Mouse (Mus musculus) spleen, adult 2 months (tissue): Measurements from ENCODE around the gene Cwh43. TPM values are rescaled to one million over a fixed set of nuclear protein-coding genes. Genes with fewer than 3 reads are reported as not detected.

Experiments
- DNase-seq, 2 experiments: peaks; one replicate each; pipeline versions ENCODE4 v3.0.0 to v3.0.0-alpha.2; 2012 to 2021; ENCODE audit warnings: low spot score in 2 of 2, low read depth in 1 of 2
- H3K27ac ChIP-seq: fragments of 200-500 bp; 2 replicates; pipeline ENCODE4 v1.5.1; 2012; ENCODE audit warnings: low read length, inconsistent platforms; ENCODE audit not compliant: insufficient read depth
- H3K27me3 ChIP-seq: fragments of 200-500 bp; 2 replicates; pipeline ENCODE4 v1.6.1; 2012; ENCODE audit warnings: mild to moderate bottlenecking, moderate library complexity, low read length, inconsistent platforms; ENCODE audit not compliant: control insufficient read depth, insufficient read depth
- H3K36me3 ChIP-seq: fragments of 200-500 bp; 2 replicates; pipeline ENCODE4 v1.6.1; 2012; ENCODE audit warnings: mild to moderate bottlenecking, low read length, inconsistent platforms; ENCODE audit not compliant: control insufficient read depth, insufficient read depth
- H3K4me1 ChIP-seq: fragments of 200-500 bp; 2 replicates; pipeline ENCODE4 v1.6.1; 2011; ENCODE audit warnings: inconsistent platforms; ENCODE audit not compliant: control insufficient read depth, insufficient read depth, insufficient read length
- H3K4me3 ChIP-seq: fragments of 200-500 bp; 2 replicates; pipeline ENCODE4 v1.5.1; 2011; ENCODE audit warnings: mild to moderate bottlenecking, inconsistent platforms; ENCODE audit not compliant: insufficient read depth, insufficient read length; ENCODE audit errors: extremely low read depth
- CTCF ChIP-seq: fragments of 200-500 bp; IDR thresholded peaks from 2 replicates; pipeline ENCODE4 v1.5.1; 2011; ENCODE audit warnings: mild to moderate bottlenecking, inconsistent platforms; ENCODE audit not compliant: insufficient read depth, insufficient read length, insufficient replicate concordance; ENCODE audit errors: extremely low read depth
- POLR2A ChIP-seq: fragments of 200-500 bp; IDR thresholded peaks from 2 replicates; pipeline ENCODE4 v1.6.1; 2011; ENCODE audit warnings: low read depth, low read length, inconsistent platforms
- WGBS: fragments of 180-500 bp; shearing (Covaris S2); methylation state at CpG from one replicate; pipeline ENCODE4 v1.1.7; 2018; 5-methylcytosine and 5-hydroxymethylcytosine counted together
- polyA plus RNA-seq: library from polyadenylated mRNA; depleted of rRNA; stranded (reverse); fragments of >200 nt; gene quantifications from 2 replicates; pipeline ENCODE4 v1.2.3, GENCODE M21; 2012

The Cwh43 gene
- polyA plus RNA-seq, 1 experiment: not detected

DNA sequence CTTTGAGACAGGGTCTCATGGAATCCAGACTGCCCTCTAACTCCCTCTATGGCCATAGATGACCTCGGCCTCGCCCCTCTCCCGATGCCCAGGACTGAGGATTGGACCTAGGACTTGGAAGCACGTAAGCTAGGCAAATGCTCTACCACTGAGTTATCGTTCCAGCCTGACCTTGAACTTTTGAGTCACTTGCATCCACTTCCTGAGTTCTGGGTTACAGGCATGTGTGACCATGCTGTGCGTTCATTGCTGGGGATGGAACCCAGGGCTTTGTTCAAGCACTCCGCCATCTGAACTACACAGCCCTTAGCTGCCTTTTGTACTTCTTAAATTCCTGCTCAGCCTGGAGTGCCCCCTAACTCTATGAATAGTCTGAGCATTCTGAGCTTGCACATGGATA lies 29.4 kb upstream of the Cwh43 start:
- Histone ChIP-seq H3K4me3 (no peak overlapping the region), H3K27ac (no peak overlapping the region), H3K27me3 (no peaks in the 10 kb centered on the region), H3K36me3 (no peaks in the 10 kb centered on the region), H3K4me1 (no peaks in the 10 kb centered on the region)
- DNase-seq: no peak
- TF ChIP-seq CTCF (no peak), POLR2A (no peak)
- 85% methylated on average over 7 of the region's 7 CpGs for WGBS

DNA sequence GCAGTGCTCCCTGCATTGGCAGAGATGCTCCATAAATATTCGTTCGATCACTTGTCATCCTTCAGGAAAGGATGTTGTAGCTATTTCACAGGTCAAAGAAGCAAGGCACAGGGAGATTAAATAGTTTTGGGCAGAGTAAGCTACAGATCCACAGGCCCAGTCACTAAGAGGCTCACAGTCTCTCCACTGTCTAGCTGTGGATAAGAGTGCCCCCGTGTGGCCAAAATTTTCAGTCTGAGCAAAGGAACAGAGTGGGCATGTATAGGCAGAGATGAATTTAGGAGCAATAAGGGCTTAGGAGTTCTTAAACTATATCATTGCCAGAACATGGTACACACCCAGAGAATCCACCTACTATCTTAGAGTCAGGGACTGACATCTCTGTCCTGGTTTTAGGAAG lies 26.0 kb upstream of the Cwh43 start:
- Histone ChIP-seq H3K27ac (no peak overlapping the region), H3K27me3 (no peaks in the 10 kb centered on the region), H3K4me1 (no peaks in the 10 kb centered on the region), H3K36me3 (no peaks in the 10 kb centered on the region), H3K4me3 (no peak overlapping the region)
- WGBS: 25% methylated on average over 3 of the region's 3 CpGs
- peak; percentile 58; the same call in 1 of the 2 replicates for TF ChIP-seq CTCF
- TF ChIP-seq POLR2A: no peak
- DNase-seq: peak; percentile 23 to 64

DNA sequence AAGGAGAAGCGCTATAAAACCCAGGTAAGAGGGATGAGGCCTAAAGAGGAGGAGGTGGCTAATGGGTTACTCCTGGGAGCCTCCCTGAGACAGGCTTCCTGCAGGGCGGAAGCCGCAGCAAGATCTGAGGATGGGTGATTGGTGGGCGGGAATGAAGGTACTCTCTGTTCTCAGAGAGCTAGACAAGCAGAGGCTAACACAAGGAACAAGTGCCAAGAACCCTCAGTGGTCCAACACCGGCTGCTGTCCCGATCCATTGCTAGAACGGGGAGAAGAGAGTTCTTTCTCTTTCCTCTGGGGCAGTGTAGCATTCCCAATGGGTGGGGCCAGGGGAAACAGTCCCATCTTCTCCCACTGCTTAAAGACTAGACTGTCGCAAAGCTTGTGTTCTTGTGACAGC lies 25.0 kb upstream of the Cwh43 start:
- Histone ChIP-seq H3K27ac (no peak overlapping the region), H3K27me3 (no peaks in the 10 kb centered on the region), H3K4me3 (no peak overlapping the region), H3K4me1 (no peaks in the 10 kb centered on the region), H3K36me3 (no peaks in the 10 kb centered on the region)
- TF ChIP-seq POLR2A: no peak
- no peak for TF ChIP-seq CTCF
- whole genome bisulfite sequencing: 80% methylated on average over 8 of the region's 8 CpGs
- no peak for DNase-seq

DNA sequence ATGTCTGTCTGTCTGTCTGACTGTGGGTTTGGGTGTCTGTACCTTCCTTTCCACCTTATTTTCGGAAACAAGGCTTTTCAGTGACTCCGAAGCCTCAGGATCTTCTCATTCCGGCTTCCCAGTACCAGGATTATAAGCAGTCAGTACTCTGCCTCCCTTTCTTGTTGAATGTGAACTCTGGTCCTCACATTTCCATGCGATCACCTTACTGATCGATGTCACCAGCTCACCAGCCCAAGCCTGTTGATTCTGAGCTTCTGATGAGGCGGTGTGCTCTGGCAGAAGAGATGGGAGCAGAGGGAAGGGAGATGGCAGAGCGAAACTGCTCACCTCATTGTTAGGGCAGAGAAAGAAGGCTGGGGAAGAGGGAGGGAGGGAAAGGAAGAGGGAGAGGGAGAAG lies 24.4 kb upstream of the Cwh43 start:
- Histone ChIP-seq H3K27ac (no peak overlapping the region), H3K27me3 (no peaks in the 10 kb centered on the region), H3K36me3 (no peaks in the 10 kb centered on the region), H3K4me3 (no peak overlapping the region), H3K4me1 (no peaks in the 10 kb centered on the region)
- WGBS: 85% methylated on average over 7 of the region's 7 CpGs
- DNase-seq: no peak
- no peak for TF ChIP-seq POLR2A
- TF ChIP-seq CTCF: no peak

DNA sequence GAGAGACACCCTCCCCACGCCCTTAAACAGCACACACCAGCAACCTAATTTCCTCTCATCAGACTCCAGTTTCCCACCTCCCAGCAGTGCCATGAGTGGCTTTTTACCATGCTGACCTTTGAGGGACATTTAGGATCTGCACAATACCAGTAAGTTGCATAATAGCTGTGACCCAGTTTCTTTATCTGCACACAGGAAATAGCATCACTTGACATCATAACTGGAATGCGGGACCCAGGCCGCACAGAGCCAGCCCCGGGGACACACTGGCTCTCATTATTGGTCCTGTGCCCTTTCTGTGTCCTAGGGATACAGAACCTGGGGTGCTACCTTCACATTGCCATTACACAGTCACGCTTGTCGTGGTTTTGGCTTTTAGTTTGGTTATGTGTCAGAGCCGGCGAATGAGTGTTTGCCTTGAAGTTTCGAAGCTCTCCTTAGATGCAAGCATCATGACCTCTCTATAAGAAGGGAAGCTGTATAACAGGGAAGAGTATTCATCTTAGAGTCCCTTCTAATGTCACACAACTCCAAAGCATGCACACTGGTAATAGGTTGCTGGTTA lies 23.8 kb upstream of the Cwh43 start:
- WGBS: 77% methylated on average over 9 of the region's 9 CpGs
- Histone ChIP-seq H3K4me3 (no peak overlapping the region), H3K27me3 (no peaks in the 10 kb centered on the region), H3K4me1 (no peaks in the 10 kb centered on the region), H3K36me3 (no peaks in the 10 kb centered on the region), H3K27ac (no peak overlapping the region)
- DNase-seq: no peak
- TF ChIP-seq CTCF: no peak
- no peak for TF ChIP-seq POLR2A

DNA sequence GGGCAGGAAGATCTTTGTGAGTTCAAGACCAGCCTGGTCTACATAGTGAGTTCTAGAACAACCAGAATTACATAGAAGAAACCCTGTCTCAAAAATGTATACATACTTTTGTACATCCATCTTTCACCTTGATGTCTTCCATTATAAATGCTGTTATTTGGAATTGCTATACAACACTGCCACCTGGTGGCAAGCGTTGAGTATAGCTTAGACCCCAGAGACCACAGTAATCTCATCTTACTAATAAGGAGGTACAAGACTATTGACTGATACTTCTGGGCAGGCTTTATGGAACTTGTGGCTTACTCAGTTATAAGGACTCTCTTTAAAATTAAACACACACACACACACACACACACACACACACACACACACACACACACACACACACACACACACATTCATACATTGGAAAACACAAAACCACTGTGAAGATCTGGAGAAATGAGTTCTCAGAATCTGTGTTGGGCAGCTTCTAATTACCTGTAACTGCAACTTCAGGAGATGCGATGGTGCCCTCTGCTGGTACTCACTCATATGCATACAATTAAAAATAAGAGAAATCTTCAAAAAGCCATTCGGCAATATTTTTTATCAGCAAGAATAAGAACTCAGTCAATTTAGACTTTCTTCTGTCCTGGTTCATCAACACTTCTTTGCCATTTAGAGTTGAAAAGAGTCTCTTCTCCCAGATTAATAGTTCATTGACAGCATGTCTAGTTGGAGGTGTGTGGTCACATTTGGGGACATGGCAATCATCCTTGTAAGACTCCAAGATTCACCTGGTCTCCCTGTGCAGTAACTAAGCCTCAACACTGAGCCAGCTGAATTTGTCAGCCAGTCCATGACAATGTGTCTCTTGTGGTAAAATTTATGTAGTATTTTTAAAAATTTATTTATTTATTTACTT lies 22.9 kb upstream of the Cwh43 start:
- no peak for TF ChIP-seq CTCF
- TF ChIP-seq POLR2A: no peak
- Histone ChIP-seq H3K27me3 (no peaks in the 10 kb centered on the region), H3K36me3 (no peaks in the 10 kb centered on the region), H3K4me3 (no peak overlapping the region), H3K4me1 (no peaks in the 10 kb centered on the region), H3K27ac (no peak overlapping the region)
- WGBS: 24% methylated on average over 3 of the region's 3 CpGs
- peak; percentile 19 to 46 for DNase-seq

DNA sequence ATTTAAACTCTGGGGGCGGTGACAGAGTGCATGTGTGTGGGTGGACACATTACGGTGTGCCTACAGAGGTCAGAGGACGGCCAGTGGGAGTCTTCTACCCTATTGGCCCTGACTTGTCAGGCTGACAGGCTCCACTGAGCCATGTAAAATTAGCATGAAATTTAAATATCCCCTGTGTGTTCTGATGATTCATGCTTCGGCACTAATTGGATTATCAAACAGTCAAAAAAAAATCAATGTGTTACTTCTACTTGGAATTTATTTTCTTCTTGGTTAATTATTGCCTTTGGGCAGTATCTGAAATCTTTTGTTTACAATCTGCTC lies 22.3 kb upstream of the Cwh43 start:
- 74% methylated on average over 4 of the region's 4 CpGs for WGBS

More for the DNA sequence above, 22.3 kb upstream of the Cwh43 start:
- TF ChIP-seq CTCF (no peak), POLR2A (no peak)
- DNase-seq: no peak
- no peak overlapping the region for H3K27ac ChIP-seq
- no peaks in the 10 kb centered on the region for H3K4me1 ChIP-seq
- H3K36me3 ChIP-seq: no peaks in the 10 kb centered on the region
- no peak overlapping the region for H3K4me3 ChIP-seq
- H3K27me3 ChIP-seq: no peaks in the 10 kb centered on the region
